Mouse (Mus musculus): ENCODE results near the gene Ing4. TPM values are rescaled to one million over a fixed set of nuclear protein-coding genes. Genes with fewer than 3 reads are reported as not detected.

The Ing4 gene
- polyA plus RNA-seq (2012; ENCODE audit: insufficient read depth, insufficient read length, low replicate concordance, missing spikeins), result not detected in 2 replicates

- peak within 1 kb of the TSS; percentile 62; the same call in 1 of the 2 replicates for H3K27ac ChIP-seq (ENCODE audit: insufficient read depth, low read depth, low read length)
- H3K4me3 ChIP-seq (ENCODE audit: insufficient read depth, low read depth, low read length), result peak within 1 kb of the TSS; percentile 95
- H3K4me1 ChIP-seq (ENCODE audit: control insufficient read depth, insufficient read depth, low read length), result peaks cover 2% of the 10 kb centered on the region; the same call in 1 of the 2 replicates
- TF ChIP-seq CTCF (IDR thresholded peaks at IDR 0.05; ENCODE audit: insufficient read depth, low read depth, low read length) (no peak), POLR2A (IDR thresholded peaks at IDR 0.05; ENCODE audit: insufficient read depth, low read depth, low read length) (peak; percentile 45; the same call in 1 of the 2 replicates)
- WGBS, result under 1% methylated on average over 26 of the region's 26 CpGs
These were observed at the start of gene Ing4 for GRCm38 (mm10) chr6:125039533-125040153. Gene Ing4 (plus strand): TSS chr6:125039760.

DNA sequence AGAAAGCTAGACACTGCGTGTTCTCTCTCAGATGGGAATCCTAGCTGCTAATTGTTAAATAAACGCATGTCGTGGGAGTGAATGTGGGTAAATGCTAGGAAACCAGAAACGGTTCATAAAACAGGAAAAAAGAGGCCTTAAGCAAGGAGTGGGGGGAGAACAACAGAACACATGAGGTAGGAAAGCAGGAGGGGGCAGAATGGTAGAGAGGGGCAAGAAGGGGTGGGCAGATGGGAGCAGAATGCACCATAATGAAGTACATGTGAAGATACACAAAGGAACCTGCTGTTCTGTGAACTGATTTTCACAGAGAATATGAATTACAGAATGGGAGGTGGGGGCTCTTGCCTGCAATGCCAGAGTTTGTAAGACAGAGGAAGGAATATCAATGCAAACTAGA is 47.3 kb upstream of the Ing4 start:
- 46% methylated on average over 4 of the region's 4 CpGs for WGBS
- H3K4me1 ChIP-seq (ENCODE audit: control insufficient read depth, insufficient read depth, low read length), result peaks cover 16% of the 10 kb centered on the region
- no peak overlapping the region for H3K4me3 ChIP-seq (ENCODE audit: insufficient read depth, low read depth, low read length)
- TF ChIP-seq CTCF (IDR thresholded peaks at IDR 0.05; ENCODE audit: insufficient read depth, low read depth, low read length), result no peak
- TF ChIP-seq POLR2A (IDR thresholded peaks at IDR 0.05; ENCODE audit: insufficient read depth, low read depth, low read length), result no peak
- no peak overlapping the region for H3K27ac ChIP-seq (ENCODE audit: insufficient read depth, low read depth, low read length)

DNA sequence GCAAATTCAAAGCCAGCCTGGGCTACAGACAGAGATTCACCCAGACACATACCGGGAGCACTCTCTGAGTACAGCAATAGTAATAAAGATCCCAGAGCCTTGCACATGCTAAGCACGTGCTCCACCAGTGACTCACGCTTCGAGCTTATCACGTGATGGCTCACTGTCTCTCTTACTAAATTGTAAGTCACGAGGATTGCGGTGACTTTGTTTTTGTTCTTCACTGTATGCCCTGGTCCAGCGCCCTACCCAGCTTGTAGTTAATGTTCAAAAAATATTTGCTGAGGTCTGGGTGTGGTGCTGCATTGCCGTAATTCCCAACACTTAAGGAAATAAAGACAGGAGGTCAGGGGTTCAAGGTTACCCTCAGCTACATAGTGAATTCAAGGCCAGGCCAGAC is 46.2 kb upstream of the Ing4 start:
- no peak for TF ChIP-seq CTCF (IDR thresholded peaks at IDR 0.05; ENCODE audit: insufficient read depth, low read depth, low read length)
- TF ChIP-seq POLR2A (IDR thresholded peaks at IDR 0.05; ENCODE audit: insufficient read depth, low read depth, low read length), result no peak
- 52% methylated on average over 9 of the region's 9 CpGs for WGBS
- Histone ChIP-seq H3K4me1 (ENCODE audit: control insufficient read depth, insufficient read depth, low read length) (peaks cover 24% of the 10 kb centered on the region), H3K27ac (ENCODE audit: insufficient read depth, low read depth, low read length) (no peak overlapping the region), H3K4me3 (ENCODE audit: insufficient read depth, low read depth, low read length) (no peak overlapping the region)

DNA sequence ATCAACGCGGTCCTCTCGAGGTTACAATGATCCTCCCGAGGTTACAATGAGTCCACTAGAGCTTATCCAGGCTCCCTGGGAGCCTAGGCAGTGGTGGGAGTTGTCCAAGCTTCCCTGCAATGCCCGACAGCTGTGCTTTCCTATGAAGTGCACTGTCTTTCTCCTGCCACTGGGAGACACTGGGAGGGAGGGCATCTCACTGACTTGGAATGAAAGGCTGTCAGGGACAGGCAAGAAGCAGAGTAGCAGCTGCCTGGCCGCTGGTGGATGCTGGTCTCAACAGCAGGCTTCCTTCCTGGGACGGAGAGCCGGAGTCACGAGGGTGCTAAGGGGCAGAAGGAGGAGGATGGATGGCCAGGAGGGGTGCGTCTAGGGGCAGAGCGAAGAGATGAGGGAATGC is 45.7 kb upstream of the Ing4 start:
- no peak overlapping the region for H3K4me3 ChIP-seq (ENCODE audit: insufficient read depth, low read depth, low read length)
- no peak for TF ChIP-seq POLR2A (IDR thresholded peaks at IDR 0.05; ENCODE audit: insufficient read depth, low read depth, low read length)
- TF ChIP-seq CTCF (IDR thresholded peaks at IDR 0.05; ENCODE audit: insufficient read depth, low read depth, low read length), result no peak
- 27% methylated on average over 11 of the region's 11 CpGs for WGBS
- peaks cover 29% of the 10 kb centered on the region for H3K4me1 ChIP-seq (ENCODE audit: control insufficient read depth, insufficient read depth, low read length)
- H3K27ac ChIP-seq (ENCODE audit: insufficient read depth, low read depth, low read length), result no peak overlapping the region

- Histone ChIP-seq H3K27ac (ENCODE audit: insufficient read depth, low read depth, low read length) (no peak overlapping the region), H3K4me3 (ENCODE audit: insufficient read depth, low read depth, low read length) (no peak overlapping the region), H3K4me1 (ENCODE audit: control insufficient read depth, insufficient read depth, low read length) (peaks cover 38% of the 10 kb centered on the region)
- TF ChIP-seq POLR2A (IDR thresholded peaks at IDR 0.05; ENCODE audit: insufficient read depth, low read depth, low read length) (no peak), CTCF (IDR thresholded peaks at IDR 0.05; ENCODE audit: insufficient read depth, low read depth, low read length) (no peak)
- 68% methylated on average over 7 of the region's 7 CpGs for WGBS
These were observed 44.3 kb upstream of the Ing4 start for GRCm38 (mm10) chr6:124995246-124995645.

GRCm38 (mm10) chr6:124995831-124996403 is 43.6 kb upstream of the Ing4 start:
- 22% methylated on average over 8 of the region's 8 CpGs for WGBS
- H3K4me3 ChIP-seq (ENCODE audit: insufficient read depth, low read depth, low read length), result peak overlapping the region; percentile 88
- H3K4me1 ChIP-seq (ENCODE audit: control insufficient read depth, insufficient read depth, low read length), result peaks cover 43% of the 10 kb centered on the region
- peak overlapping the region; percentile 88 for H3K27ac ChIP-seq (ENCODE audit: insufficient read depth, low read depth, low read length)
- no peak for TF ChIP-seq CTCF (IDR thresholded peaks at IDR 0.05; ENCODE audit: insufficient read depth, low read depth, low read length)
- no peak for TF ChIP-seq POLR2A (IDR thresholded peaks at IDR 0.05; ENCODE audit: insufficient read depth, low read depth, low read length)

DNA sequence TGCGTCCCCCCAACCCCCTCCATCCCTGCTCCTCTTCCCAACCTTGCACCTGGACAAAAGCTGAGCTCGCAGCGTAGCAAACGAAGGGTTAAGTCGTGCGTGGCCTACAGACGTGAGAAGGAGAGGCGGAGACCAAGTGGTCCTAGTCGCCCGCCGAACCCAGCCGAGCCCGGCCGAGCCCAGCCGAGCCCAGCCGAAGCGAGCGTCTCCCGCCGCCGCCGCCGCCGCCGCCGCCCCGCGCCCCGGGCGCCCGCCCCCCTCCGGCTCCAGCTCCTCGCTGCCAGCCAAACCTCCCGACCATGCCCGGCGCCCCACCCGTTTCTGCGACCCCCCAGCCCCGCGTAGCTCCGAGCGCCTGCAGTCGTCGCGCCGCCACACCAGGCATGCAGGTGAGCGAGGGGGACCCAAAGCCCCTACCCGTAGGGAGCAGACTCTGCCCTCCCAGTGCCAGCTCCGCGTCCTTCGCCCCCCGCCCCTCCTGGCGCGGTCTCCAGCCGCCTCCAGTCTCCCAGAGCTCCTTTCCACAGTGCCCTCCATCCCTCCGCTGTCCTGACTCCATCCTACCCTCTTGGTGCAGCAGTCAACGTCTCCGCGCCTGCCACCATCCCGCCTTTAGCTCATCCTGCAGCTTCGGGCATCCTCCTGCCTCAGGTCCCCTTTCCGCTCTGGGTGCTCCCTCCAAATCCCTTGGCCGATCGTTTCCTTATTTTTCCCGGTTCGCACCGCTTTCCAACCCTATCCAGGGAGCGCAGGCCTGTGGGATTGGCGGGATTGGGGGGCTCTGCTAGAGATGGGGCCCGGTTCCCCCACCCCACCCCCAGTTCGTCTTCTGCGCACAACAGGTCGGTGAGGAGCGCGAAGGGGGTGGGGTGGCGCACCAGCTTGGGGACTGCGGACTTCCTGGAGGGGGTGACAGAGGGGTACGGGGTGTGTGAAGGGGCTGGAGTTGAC is 42.7 kb upstream of the Ing4 start, which contains the start of gene Pianp:
TSS of gene Pianp (plus strand) at position 144 of the 951 bp plus-strand sequence.
- Histone ChIP-seq H3K27ac (ENCODE audit: insufficient read depth, low read depth, low read length) (peak within 1 kb of the TSS; percentile 90), H3K4me1 (ENCODE audit: control insufficient read depth, insufficient read depth, low read length) (peaks cover 50% of the 10 kb centered on the region), H3K4me3 (ENCODE audit: insufficient read depth, low read depth, low read length) (peak within 1 kb of the TSS; percentile 88)
- WGBS, result 1% methylated on average over 78 of the region's 78 CpGs
- TF ChIP-seq POLR2A (IDR thresholded peaks at IDR 0.05; ENCODE audit: insufficient read depth, low read depth, low read length) (0 out of 2 replicates have a peak, but pooled peaks have one; percentile 26), CTCF (IDR thresholded peaks at IDR 0.05; ENCODE audit: insufficient read depth, low read depth, low read length) (no peak)

DNA sequence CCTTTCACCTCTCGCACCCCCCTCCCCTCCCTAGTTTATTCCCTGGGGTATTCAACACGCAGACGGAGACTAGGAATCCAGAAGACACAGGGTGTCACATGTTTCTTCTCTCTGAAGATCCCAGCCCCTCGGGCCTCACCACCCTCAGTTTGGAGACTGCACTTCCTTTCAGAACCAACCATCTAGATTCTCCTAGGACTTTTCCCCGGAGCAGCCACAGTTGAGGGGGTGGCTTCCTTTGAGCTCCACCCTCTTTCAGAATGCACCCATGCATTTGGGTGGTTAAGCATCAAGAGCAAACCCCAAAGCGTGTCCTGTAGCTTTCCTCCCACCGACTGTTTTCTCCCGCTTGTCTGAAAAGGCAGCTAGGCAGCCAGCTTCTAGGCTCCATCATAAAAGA is 41.5 kb upstream of the Ing4 start:
- no peak for TF ChIP-seq CTCF (IDR thresholded peaks at IDR 0.05; ENCODE audit: insufficient read depth, low read depth, low read length)
- TF ChIP-seq POLR2A (IDR thresholded peaks at IDR 0.05; ENCODE audit: insufficient read depth, low read depth, low read length), result no peak
- 3% methylated on average over 8 of the region's 8 CpGs for WGBS
- Histone ChIP-seq H3K27ac (ENCODE audit: insufficient read depth, low read depth, low read length) (peak overlapping the region; percentile 90), H3K4me3 (ENCODE audit: insufficient read depth, low read depth, low read length) (peak overlapping the region; percentile 88), H3K4me1 (ENCODE audit: control insufficient read depth, insufficient read depth, low read length) (peaks cover 59% of the 10 kb centered on the region)

All from olfactory bulb, adult 2 months (tissue).